Mouse (Mus musculus) lung, postnatal 0 days (tissue): ENCODE measurements around the gene Odc1. TPM values are rescaled to one million over a fixed set of nuclear protein-coding genes. Genes with fewer than 3 reads are reported as not detected.

ENCODE experiments used
- ATAC-seq: fragments of 200-750 bp; cut with Nextera tagmentation; 2 replicates; pipeline ENCODE4 v1.8.0; 2017; ENCODE audit warnings: moderate library complexity
- DNase-seq: peaks from one replicate; pipeline ENCODE4 v3.0.0-alpha.2; 2016; ENCODE audit warnings: low spot score
- H3K27ac ChIP-seq: fragments of 300-500 bp; sonication (generic); 2 replicates; pipeline ENCODE4 v1.5.1; 2014; ENCODE audit warnings: antibody characterized with exemption, mild to moderate bottlenecking, low read length, mixed read lengths
- H3K27me3 ChIP-seq: fragments of 300-500 bp; sonication (generic); replicated peaks from 2 replicates; pipeline ENCODE4 v1.6.1; 2014; ENCODE audit warnings: low read length, mixed read lengths; ENCODE audit not compliant: insufficient read depth
- H3K36me3 ChIP-seq: fragments of 300-500 bp; sonication (generic); 2 replicates; pipeline ENCODE4 v1.6.1; 2014; ENCODE audit warnings: low read length, mixed read lengths; ENCODE audit not compliant: insufficient read depth
- H3K4me1 ChIP-seq: fragments of 300-500 bp; sonication (generic); 2 replicates; pipeline ENCODE4 v1.6.1; 2014; ENCODE audit warnings: antibody characterized with exemption, low read depth, low read length, mixed read lengths; ENCODE audit not compliant: insufficient read depth
- H3K4me2 ChIP-seq: fragments of 300-500 bp; sonication (generic); replicated peaks from 2 replicates; pipeline ENCODE4 v1.6.1; 2014; ENCODE audit warnings: low read depth, mild to moderate bottlenecking, low read length, moderate library complexity, mixed read lengths
- H3K4me3 ChIP-seq: fragments of 300-500 bp; sonication (generic); 2 replicates; pipeline ENCODE4 v1.5.1; 2014; ENCODE audit warnings: low read depth, low read length
- H3K9ac ChIP-seq: fragments of 300-500 bp; sonication (generic); replicated peaks from 2 replicates; pipeline ENCODE4 v1.6.1; 2014; ENCODE audit warnings: low read depth, mild to moderate bottlenecking
- H3K9me3 ChIP-seq: fragments of 300-500 bp; sonication (generic); 2 replicates; pipeline ENCODE4 v1.6.1; 2016; ENCODE audit warnings: low read length, mixed read lengths
- CTCF ChIP-seq: IDR thresholded peaks from 2 replicates; pipeline ENCODE4 v1.5.1; 2016; ENCODE audit warnings: antibody characterized with exemption, mild to moderate bottlenecking
- EP300 ChIP-seq: IDR thresholded peaks from 2 replicates; pipeline ENCODE4 v1.6.1; 2016; ENCODE audit warnings: antibody characterized with exemption, mild to moderate bottlenecking, control low read depth
- WGBS: fragments of 180-500 bp; shearing (Covaris S2); extraction: QIAGEN DNeasy Blood & Tissue Kit; methylation state at CpG from one replicate; pipeline ENCODE4 v1.1.7; 2014; 5-methylcytosine and 5-hydroxymethylcytosine counted together
- polyA plus RNA-seq: library from polyadenylated mRNA; unstranded; fragments of >200 nt; fragmentation: Nextera tagmentation; extraction: Ambion mirVana; gene quantifications from 2 replicates; pipeline ENCODE4 v1.2.1, GENCODE M21; 2015

The Odc1 gene
- polyA plus RNA-seq, 1 experiment from 2014 or later = 42.0 TPM

DNA sequence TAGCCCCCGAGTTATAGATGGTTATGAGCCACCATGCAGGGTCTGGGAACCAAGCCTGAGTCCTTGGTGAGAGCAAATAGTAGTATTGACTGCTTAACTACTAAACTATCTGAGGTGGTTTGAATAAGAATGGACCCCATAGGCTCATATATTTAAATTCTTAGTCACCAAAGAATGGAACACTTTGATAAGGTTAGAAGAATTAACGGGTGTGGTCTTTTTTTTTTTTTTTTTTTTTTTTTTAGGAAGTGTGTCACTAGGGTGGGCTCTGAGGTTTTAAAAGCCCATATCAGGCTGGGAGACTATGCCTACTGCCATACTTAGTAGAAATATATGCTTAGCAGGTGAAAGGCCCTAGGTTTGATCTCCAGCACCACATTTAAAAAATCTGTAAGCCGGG, 8.4 kb upstream of the Odc1 start:
- Histone ChIP-seq H3K36me3 (no peaks in the 10 kb centered on the region), H3K9me3 (no peaks in the 10 kb centered on the region), H3K27ac (no peak overlapping the region), H3K4me2 (no peak overlapping the region), H3K9ac (no peak overlapping the region), H3K27me3 (no peaks in the 10 kb centered on the region), H3K4me1 (no peaks in the 10 kb centered on the region), H3K4me3 (no peak overlapping the region)
- DNase-seq (no peak), ATAC-seq (no peak)
- TF ChIP-seq CTCF (no peak), EP300 (no peak)
- 92% methylated on average over 3 of the region's 3 CpGs for WGBS

- no peak for TF ChIP-seq EP300
- no peak for TF ChIP-seq CTCF
- WGBS = 87% methylated on average over 3 of the region's 3 CpGs
- ATAC-seq (no peak), DNase-seq (no peak)
- H3K27me3 ChIP-seq = no peaks in the 10 kb centered on the region
- H3K36me3 ChIP-seq = no peaks in the 10 kb centered on the region
- no peak overlapping the region for H3K27ac ChIP-seq
- H3K9me3 ChIP-seq = no peaks in the 10 kb centered on the region
- no peak overlapping the region for H3K4me3 ChIP-seq
- no peak overlapping the region for H3K9ac ChIP-seq
- H3K4me1 ChIP-seq = no peaks in the 10 kb centered on the region
- H3K4me2 ChIP-seq = no peak overlapping the region
Observed at GRCm38 (mm10) chr12:17537147-17537546, 7.4 kb upstream of the Odc1 start.

- H3K9ac ChIP-seq = no peak overlapping the region
- WGBS = 85% methylated on average over 3 of the region's 3 CpGs
- H3K36me3 ChIP-seq = no peaks in the 10 kb centered on the region
- ATAC-seq = no peak
- H3K9me3 ChIP-seq = no peaks in the 10 kb centered on the region
- TF ChIP-seq EP300 = no peak
- no peak for TF ChIP-seq CTCF
- no peak for DNase-seq
- no peak overlapping the region for H3K4me2 ChIP-seq
- H3K4me1 ChIP-seq = no peaks in the 10 kb centered on the region
- no peak overlapping the region for H3K27ac ChIP-seq
- H3K27me3 ChIP-seq = no peaks in the 10 kb centered on the region
- H3K4me3 ChIP-seq = no peak overlapping the region
Observed at GRCm38 (mm10) chr12:17538087-17538486, 6.5 kb upstream of the Odc1 start.

DNA sequence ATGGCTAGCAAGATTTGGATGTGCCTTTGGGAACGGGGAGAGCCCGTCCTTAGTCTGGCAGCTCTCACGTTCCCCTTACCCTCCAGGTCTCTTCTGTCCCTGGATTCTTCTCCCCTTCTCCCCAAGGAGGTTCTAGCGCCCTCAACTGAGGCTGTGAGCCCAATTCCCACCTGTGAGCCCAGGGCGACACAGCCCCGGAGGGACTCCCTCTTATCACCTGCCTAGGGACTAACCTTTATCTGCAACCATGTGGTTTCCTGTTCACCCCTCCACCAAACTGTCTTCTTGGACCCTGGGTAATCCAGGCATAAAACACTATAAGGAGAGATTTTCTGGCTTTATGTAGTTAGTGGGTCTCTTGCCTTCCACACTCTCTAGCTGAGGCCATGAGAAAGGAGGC, 5.6 kb upstream of the Odc1 start:
- H3K9me3 ChIP-seq = no peaks in the 10 kb centered on the region
- H3K27me3 ChIP-seq = no peaks in the 10 kb centered on the region
- no peaks in the 10 kb centered on the region for H3K36me3 ChIP-seq
- no peak overlapping the region for H3K4me2 ChIP-seq
- H3K27ac ChIP-seq = no peak overlapping the region
- DNase-seq (no peak), ATAC-seq (no peak)
- WGBS = 50% methylated on average over 6 of the region's 6 CpGs
- no peak overlapping the region for H3K4me3 ChIP-seq
- TF ChIP-seq CTCF = no peak
- H3K9ac ChIP-seq = no peak overlapping the region
- peaks cover 2% of the 10 kb centered on the region; the same call in 1 of the 2 replicates for H3K4me1 ChIP-seq

DNA sequence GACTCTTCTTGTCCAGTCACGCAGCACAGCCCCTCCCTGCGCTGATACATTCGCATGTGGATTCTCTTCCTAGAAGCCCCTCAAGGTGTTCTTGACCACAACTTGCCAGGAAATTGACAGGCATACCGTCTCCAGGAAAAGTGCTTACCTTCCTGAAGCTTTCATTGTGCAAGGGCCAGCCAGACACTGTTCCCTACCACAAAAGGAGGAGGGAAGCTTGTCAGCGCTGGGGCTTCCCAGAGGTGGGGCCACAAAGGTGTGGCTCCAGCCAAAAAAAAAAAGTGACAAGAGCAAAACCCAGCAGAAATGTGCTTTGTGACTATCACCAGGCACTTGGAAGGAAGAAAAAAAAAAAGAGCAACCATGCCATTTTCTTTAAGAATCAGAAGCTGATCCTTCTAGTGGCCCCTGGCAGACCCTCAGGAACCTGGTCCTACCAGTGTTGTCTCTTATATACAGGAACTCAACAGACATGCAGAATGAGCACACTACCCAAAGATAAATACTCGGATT, 4.5 kb upstream of the Odc1 start:
- H3K4me3 ChIP-seq = no peak overlapping the region
- no peaks in the 10 kb centered on the region for H3K9me3 ChIP-seq
- no peaks in the 10 kb centered on the region for H3K27me3 ChIP-seq
- TF ChIP-seq CTCF = no peak
- TF ChIP-seq EP300 = no peak
- WGBS = 65% methylated on average over 6 of the region's 6 CpGs
- H3K27ac ChIP-seq = no peak overlapping the region
- ATAC-seq (no peak), DNase-seq (no peak)
- H3K4me2 ChIP-seq = no peak overlapping the region
- H3K4me1 ChIP-seq = peaks cover 4% of the 10 kb centered on the region; the same call in 1 of the 2 replicates
- H3K36me3 ChIP-seq = no peaks in the 10 kb centered on the region
- no peak overlapping the region for H3K9ac ChIP-seq

DNA sequence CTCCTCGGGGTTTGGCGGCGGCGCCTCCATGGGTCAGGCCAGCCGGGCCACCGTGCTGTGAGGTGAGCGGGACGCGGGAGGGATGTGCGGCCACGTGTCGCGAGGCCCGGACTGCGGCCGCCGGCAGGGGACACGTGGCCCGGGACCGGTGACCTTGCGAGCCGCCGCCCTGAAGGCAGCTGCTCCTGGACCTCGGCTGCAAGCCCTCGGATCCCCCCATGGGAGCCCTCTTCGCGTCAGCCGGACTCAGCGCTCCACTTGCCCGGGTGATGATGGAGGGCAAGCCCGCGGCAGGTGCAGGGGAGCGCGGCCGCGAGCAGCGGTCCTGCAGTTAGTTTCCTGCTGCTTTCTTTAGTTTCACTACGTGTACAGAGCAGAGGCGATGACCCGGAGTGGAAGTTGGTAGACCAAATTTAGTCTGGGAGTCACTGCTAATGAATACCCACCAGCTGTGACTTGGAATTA, 545 bp downstream of the Odc1 start:
- Histone ChIP-seq H3K4me1 (peaks cover 4% of the 10 kb centered on the region; the same call in 1 of the 2 replicates), H3K9ac (peak overlapping the region; percentile 71), H3K27me3 (no peaks in the 10 kb centered on the region), H3K36me3 (peaks cover 10% of the 10 kb centered on the region; the same call in 1 of the 2 replicates), H3K27ac (peak overlapping the region; percentile 76), H3K4me3 (peak overlapping the region; percentile 69), H3K4me2 (peak overlapping the region; percentile 93), H3K9me3 (no peaks in the 10 kb centered on the region)
- ATAC-seq = peak; percentile 55
- under 1% methylated on average over 28 of the region's 40 CpGs for WGBS
- no peak for TF ChIP-seq EP300
- no peak for TF ChIP-seq CTCF
- DNase-seq = peak; percentile 57
